Mouse (Mus musculus) MEL (cell line): Measurements from ENCODE around the gene Itpr1.

Source experiments
- CTCF ChIP-seq, 3 experiments: IDR thresholded peaks in 2 of 3; conservative IDR thresholded peaks in 1 of 3; 2 replicates each; pipeline ENCODE4 v1.5.1; 2011 to 2012; ENCODE audit warnings: low read length in 3 of 3, low read depth in 2 of 3, mild to moderate bottlenecking in 2 of 3, improper control_type of control experiment in 1 of 3, inconsistent platforms in 1 of 3, mixed read lengths in 1 of 3, moderate library complexity in 1 of 3; ENCODE audit not compliant: control insufficient read depth in 1 of 3, insufficient read depth in 1 of 3, poor library complexity in 1 of 3, severe bottlenecking in 1 of 3
- EP300 ChIP-seq, 2 experiments: IDR thresholded peaks; 2 replicates each; pipeline ENCODE4 v1.6.1; 2011; ENCODE audit warnings: improper control_type of control experiment in 2 of 2, low read length in 2 of 2, low read depth in 1 of 2, mild to moderate bottlenecking in 1 of 2
- GATA1 ChIP-seq: IDR thresholded peaks from 2 replicates; pipeline ENCODE4 v1.6.1; 2011; ENCODE audit warnings: low read depth, low read length, improper control_type of control experiment
- MEF2A ChIP-seq: IDR thresholded peaks from 2 replicates; pipeline ENCODE4 v1.6.1; 2014; ENCODE audit warnings: low read depth, mild to moderate bottlenecking, inconsistent platforms, low read length, improper control_type of control experiment; ENCODE audit not compliant: poor library complexity, insufficient replicate concordance, severe bottlenecking; ENCODE audit errors: extremely low read depth
- NELFE ChIP-seq: IDR thresholded peaks from 2 replicates; pipeline ENCODE4 v1.6.1; 2011; ENCODE audit warnings: low read depth, low read length, improper control_type of control experiment
- NRF1 ChIP-seq: IDR thresholded peaks from 2 replicates; pipeline ENCODE4 v1.6.1; 2014; ENCODE audit warnings: low read depth, mild to moderate bottlenecking, inconsistent platforms, low read length, improper control_type of control experiment, moderate library complexity; ENCODE audit not compliant: poor library complexity, insufficient read depth, severe bottlenecking
- POLR2A ChIP-seq, 2 experiments: IDR thresholded peaks; 2 replicates each; pipeline ENCODE4 v1.6.1; 2011 to 2012; ENCODE audit warnings: low read length in 2 of 2, mild to moderate bottlenecking in 2 of 2, control low read depth in 1 of 2, improper control_type of control experiment in 1 of 2, low read depth in 1 of 2, moderate library complexity in 1 of 2; ENCODE audit not compliant: control insufficient read depth in 1 of 2, insufficient read depth in 1 of 2, poor library complexity in 1 of 2
- POLR2AphosphoS5 ChIP-seq: IDR thresholded peaks from 2 replicates; pipeline ENCODE4 v1.6.1; 2012; ENCODE audit warnings: low read depth, borderline replicate concordance, mild to moderate bottlenecking, inconsistent platforms, low read length, moderate library complexity, mixed read lengths
- TAL1 ChIP-seq: IDR thresholded peaks from 2 replicates; pipeline ENCODE4 v1.6.1; 2012; ENCODE audit warnings: mild to moderate bottlenecking, inconsistent platforms, low read length, moderate library complexity, mixed read lengths
- UBTF ChIP-seq: IDR thresholded peaks from 2 replicates; pipeline ENCODE4 v1.6.1; 2012; ENCODE audit warnings: low read depth, mild to moderate bottlenecking, inconsistent platforms, low read length, improper control_type of control experiment, moderate library complexity, borderline replicate concordance; ENCODE audit not compliant: insufficient read depth
- ZC3H11A ChIP-seq: IDR thresholded peaks from 2 replicates; pipeline ENCODE4 v1.6.1; 2012; ENCODE audit warnings: low read depth, mild to moderate bottlenecking, inconsistent platforms, low read length, improper control_type of control experiment
- ZNF384 ChIP-seq: IDR thresholded peaks from 2 replicates; pipeline ENCODE4 v1.6.1; 2012; ENCODE audit warnings: low read depth, mild to moderate bottlenecking, inconsistent platforms, low read length, improper control_type of control experiment

- no peak for TF ChIP-seq NELFE
- TF ChIP-seq CTCF (IDR thresholded peaks at IDR 0.05 in 2 of 3, conservative IDR thresholded peaks at IDR 0.05 in 1 of 3; ENCODE audit: control insufficient read depth in 1 of 3, insufficient read depth in 1 of 3, low read depth in 2 of 3, low read length in 3 of 3, poor library complexity in 1 of 3, severe bottlenecking in 1 of 3) = no peak
- TF ChIP-seq TAL1 = no peak
- TF ChIP-seq POLR2A (IDR thresholded peaks at IDR 0.05; ENCODE audit: control insufficient read depth in 1 of 2, insufficient read depth in 1 of 2, low read depth in 1 of 2, low read length in 2 of 2, poor library complexity in 1 of 2) = no peak
- TF ChIP-seq NRF1 = no peak
- no peak for TF ChIP-seq EP300 (IDR thresholded peaks at IDR 0.05; ENCODE audit: low read depth in 1 of 2, low read length in 2 of 2)
- TF ChIP-seq ZC3H11A = no peak
- no peak for TF ChIP-seq UBTF
- no peak for TF ChIP-seq POLR2AphosphoS5
- no peak for TF ChIP-seq GATA1
- no peak for TF ChIP-seq ZNF384
- TF ChIP-seq MEF2A = no peak
Observed at GRCm38 (mm10) chr6:108273451-108273850, 60.6 kb downstream of the Itpr1 start.
